Mouse (Mus musculus): Measurements from ENCODE around the gene Wdr1. TPM values are rescaled to one million over a fixed set of nuclear protein-coding genes. Genes with fewer than 3 reads are reported as not detected.
A peak's percentile ranks its signal among the peaks of the same experiment; 100 is the strongest.

The Wdr1 gene
- total and polyA plus RNA-seq, 2 experiments from 2014 or later, result 174 to 245 TPM

DNA sequence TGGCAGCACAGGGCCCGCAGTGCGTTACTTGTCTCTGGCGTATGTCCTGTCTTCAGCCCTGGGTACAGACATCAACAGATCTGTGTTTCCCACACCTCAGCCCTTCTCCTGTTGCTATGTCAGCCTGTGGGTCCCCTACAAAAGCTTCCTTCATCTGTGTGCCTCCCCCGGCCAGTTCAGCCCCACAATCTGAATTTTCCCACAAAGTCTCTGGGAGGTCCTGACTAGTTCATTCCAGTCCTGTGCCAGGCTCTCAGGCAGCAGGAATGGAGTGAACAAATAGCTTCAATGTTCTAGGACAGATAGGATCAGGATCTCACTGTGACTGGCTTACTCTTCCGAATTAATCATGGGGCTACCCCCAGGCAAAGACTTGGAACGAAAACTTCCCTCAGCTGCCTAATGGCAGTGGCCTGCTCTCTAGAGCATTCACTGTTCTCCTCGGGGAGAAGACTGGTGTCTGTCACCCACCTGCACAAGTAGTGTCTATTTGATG is 63.7 kb downstream of the Wdr1 start:
- TF ChIP-seq CTCF (IDR thresholded peaks at IDR 0.05; ENCODE audit: low read depth), result no peak
- Histone ChIP-seq H3K9me3 (ENCODE audit: low read length) (no peaks in the 10 kb centered on the region), H3K4me1 (ENCODE audit: insufficient read depth, low read length) (no peaks in the 10 kb centered on the region), H3K9ac (replicated peaks; ENCODE audit: low read length) (no peak overlapping the region), H3K4me2 (ENCODE audit: low read depth, low read length) (no peak overlapping the region), H3K27ac (peak overlapping the region; percentile 61; the same call in 1 of the 2 replicates), H3K27me3 (ENCODE audit: insufficient read depth, low read length) (no peaks in the 10 kb centered on the region), H3K4me3 (ENCODE audit: low read length) (no peak overlapping the region), H3K36me3 (ENCODE audit: insufficient read depth, low read length) (no peaks in the 10 kb centered on the region)
- DNase-seq (ENCODE audit: low spot score), result peak; percentile 65
- peak; percentile 94 for ATAC-seq
- WGBS, result 52% methylated on average over 7 of the region's 7 CpGs

DNA sequence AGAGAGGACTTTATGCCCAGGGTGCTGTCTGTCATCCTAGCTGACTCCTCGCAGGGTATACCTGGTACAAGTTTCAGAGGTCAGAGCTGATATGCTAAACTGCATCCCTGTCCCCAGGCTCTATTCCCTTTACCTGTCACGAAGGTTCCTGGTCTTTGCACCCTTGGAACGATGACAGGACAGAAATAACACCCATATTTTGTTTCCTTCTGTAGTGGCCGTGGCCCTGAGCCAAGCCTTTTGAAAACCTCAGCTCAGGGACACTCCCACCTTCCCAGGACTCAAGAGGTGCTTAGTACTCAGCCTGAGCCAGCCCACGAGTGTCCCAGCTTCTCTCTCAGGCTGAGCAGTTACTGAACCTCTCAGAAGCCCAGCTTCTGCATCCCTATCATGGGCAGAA is 64.5 kb downstream of the Wdr1 start:
- Histone ChIP-seq H3K9me3 (ENCODE audit: low read length) (no peaks in the 10 kb centered on the region), H3K9ac (replicated peaks; ENCODE audit: low read length) (no peak overlapping the region), H3K4me1 (ENCODE audit: insufficient read depth, low read length) (no peaks in the 10 kb centered on the region), H3K36me3 (ENCODE audit: insufficient read depth, low read length) (no peaks in the 10 kb centered on the region), H3K4me3 (ENCODE audit: low read length) (no peak overlapping the region), H3K27ac (peak overlapping the region; percentile 61), H3K4me2 (ENCODE audit: low read depth, low read length) (no peak overlapping the region), H3K27me3 (ENCODE audit: insufficient read depth, low read length) (no peaks in the 10 kb centered on the region)
- WGBS, result 72% methylated on average over 5 of the region's 5 CpGs
- DNase-seq (ENCODE audit: low spot score) (no peak), ATAC-seq (no peak)
- TF ChIP-seq CTCF (IDR thresholded peaks at IDR 0.05; ENCODE audit: low read depth), result no peak

DNA sequence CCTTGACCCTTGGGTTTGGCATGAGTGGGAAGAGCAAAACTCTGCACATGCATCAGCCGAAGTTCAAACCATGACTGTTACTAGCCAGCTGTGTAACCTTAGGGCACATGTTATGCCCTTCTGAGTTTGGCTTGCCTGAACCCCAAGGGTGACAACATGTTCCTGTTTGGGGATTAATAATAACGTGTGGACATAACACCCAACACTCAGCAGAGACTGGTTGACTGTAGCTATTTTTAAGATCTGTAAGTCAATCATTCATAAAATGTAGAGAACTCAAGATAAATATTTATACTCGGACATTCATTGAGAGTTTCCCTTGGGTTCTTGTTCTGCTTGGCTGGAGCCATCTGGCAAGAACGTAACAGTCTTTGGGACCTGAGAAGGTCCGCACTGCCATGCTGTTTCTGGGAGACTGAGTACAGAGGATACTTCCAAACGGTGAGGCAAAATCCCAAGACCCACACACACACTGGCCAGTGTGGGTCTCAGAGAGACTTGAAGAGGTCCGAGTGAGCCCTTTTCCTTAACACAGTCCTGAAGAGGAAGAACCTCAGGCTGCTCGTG is 66.4 kb downstream of the Wdr1 start:
- Histone ChIP-seq H3K27me3 (ENCODE audit: insufficient read depth, low read length) (no peaks in the 10 kb centered on the region), H3K4me2 (ENCODE audit: low read depth, low read length) (no peak overlapping the region), H3K9me3 (ENCODE audit: low read length) (no peaks in the 10 kb centered on the region), H3K4me1 (ENCODE audit: insufficient read depth, low read length) (no peaks in the 10 kb centered on the region), H3K9ac (replicated peaks; ENCODE audit: low read length) (no peak overlapping the region), H3K4me3 (ENCODE audit: low read length) (no peak overlapping the region), H3K36me3 (ENCODE audit: insufficient read depth, low read length) (no peaks in the 10 kb centered on the region), H3K27ac (no peak overlapping the region)
- 82% methylated on average over 8 of the region's 8 CpGs for WGBS
- no peak for TF ChIP-seq CTCF (IDR thresholded peaks at IDR 0.05; ENCODE audit: low read depth)
- ATAC-seq (no peak), DNase-seq (ENCODE audit: low spot score) (no peak)

DNA sequence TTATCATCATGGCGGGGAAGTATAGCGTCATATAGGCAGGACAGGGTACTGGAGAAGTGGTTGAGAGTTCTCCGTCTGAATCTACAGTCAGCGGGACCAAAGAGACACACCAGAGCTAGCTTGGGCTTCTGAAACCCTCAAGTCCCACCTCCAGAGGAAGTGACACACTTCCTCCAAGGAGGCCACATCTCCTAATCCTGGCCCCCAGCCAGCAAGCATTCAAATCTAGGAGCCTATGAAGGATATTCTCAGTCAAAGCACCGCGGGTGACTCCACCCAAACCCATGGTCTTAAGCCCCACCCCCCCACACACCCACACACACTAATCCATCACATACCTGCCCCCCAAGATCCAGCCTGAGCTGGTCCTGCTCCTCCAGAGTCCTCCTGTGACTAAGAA is 69.1 kb downstream of the Wdr1 start:
- H3K9ac ChIP-seq (replicated peaks; ENCODE audit: low read length), result no peak overlapping the region
- TF ChIP-seq CTCF (IDR thresholded peaks at IDR 0.05; ENCODE audit: low read depth), result no peak
- H3K27ac ChIP-seq, result no peak overlapping the region
- no peak overlapping the region for H3K4me3 ChIP-seq (ENCODE audit: low read length)
- H3K4me1 ChIP-seq (ENCODE audit: insufficient read depth, low read length), result no peaks in the 10 kb centered on the region
- ATAC-seq, result no peak
- 93% methylated on average over 6 of the region's 6 CpGs for WGBS
- H3K27me3 ChIP-seq (ENCODE audit: insufficient read depth, low read length), result no peaks in the 10 kb centered on the region
- no peaks in the 10 kb centered on the region for H3K36me3 ChIP-seq (ENCODE audit: insufficient read depth, low read length)
- no peaks in the 10 kb centered on the region for H3K9me3 ChIP-seq (ENCODE audit: low read length)
- H3K4me2 ChIP-seq (ENCODE audit: low read depth, low read length), result no peak overlapping the region
- no peak for DNase-seq (ENCODE audit: low spot score)

DNA sequence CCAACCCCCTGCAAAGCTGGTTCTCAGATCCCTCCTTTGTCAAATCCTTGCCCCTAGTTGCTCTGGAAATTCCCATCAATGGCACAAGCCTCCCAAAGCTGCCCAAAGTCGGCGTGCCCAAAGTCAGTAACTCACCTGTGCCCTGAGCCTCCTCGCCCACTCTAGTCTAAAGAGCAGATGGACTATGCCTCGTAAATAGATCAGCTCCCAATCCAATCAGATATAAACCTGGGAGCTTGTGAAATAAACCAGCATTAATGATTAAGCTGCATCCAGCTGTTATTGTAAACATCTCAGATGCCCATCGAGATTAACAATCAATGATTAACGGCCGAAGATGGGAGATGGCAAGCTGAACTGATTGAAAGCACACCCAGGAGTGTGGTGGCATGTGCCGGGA is 71.3 kb downstream of the Wdr1 start:
- Histone ChIP-seq H3K36me3 (ENCODE audit: insufficient read depth, low read length) (no peaks in the 10 kb centered on the region), H3K9ac (replicated peaks; ENCODE audit: low read length) (no peak overlapping the region), H3K27ac (no peak overlapping the region), H3K9me3 (ENCODE audit: low read length) (no peaks in the 10 kb centered on the region), H3K27me3 (ENCODE audit: insufficient read depth, low read length) (no peaks in the 10 kb centered on the region), H3K4me1 (ENCODE audit: insufficient read depth, low read length) (no peaks in the 10 kb centered on the region), H3K4me3 (ENCODE audit: low read length) (no peak overlapping the region), H3K4me2 (ENCODE audit: low read depth, low read length) (no peak overlapping the region)
- TF ChIP-seq CTCF (IDR thresholded peaks at IDR 0.05; ENCODE audit: low read depth), result no peak
- WGBS, result 83% methylated on average over 8 of the region's 8 CpGs
- DNase-seq (ENCODE audit: low spot score) (no peak), ATAC-seq (no peak)

DNA sequence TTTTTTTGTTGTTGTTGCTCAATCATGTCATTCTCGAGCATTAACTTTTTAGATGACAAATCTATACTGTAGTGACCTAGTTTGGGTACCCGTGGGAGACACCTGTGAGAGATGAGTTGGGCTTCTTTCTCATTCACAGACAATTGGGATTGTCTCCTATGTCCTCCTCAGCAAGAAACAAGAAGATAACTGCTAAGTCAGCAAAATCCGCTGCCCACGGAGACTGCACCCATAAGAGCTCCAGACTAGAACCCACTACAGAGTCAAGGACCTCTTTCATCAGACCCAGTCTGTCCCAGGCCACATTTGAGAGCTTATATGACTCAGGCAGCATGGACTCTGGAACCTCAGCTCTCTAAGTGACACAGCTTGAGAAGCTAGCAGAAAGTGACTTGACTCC is 73.3 kb downstream of the Wdr1 start:
- WGBS, result 92% methylated on average over 4 of the region's 4 CpGs
- no peaks in the 10 kb centered on the region for H3K27me3 ChIP-seq (ENCODE audit: insufficient read depth, low read length)
- no peak overlapping the region for H3K4me2 ChIP-seq (ENCODE audit: low read depth, low read length)
- H3K9ac ChIP-seq (replicated peaks; ENCODE audit: low read length), result no peak overlapping the region
- TF ChIP-seq CTCF (IDR thresholded peaks at IDR 0.05; ENCODE audit: low read depth), result no peak
- DNase-seq (ENCODE audit: low spot score) (no peak), ATAC-seq (no peak)
- H3K27ac ChIP-seq, result no peak overlapping the region
- no peaks in the 10 kb centered on the region for H3K4me1 ChIP-seq (ENCODE audit: insufficient read depth, low read length)
- no peak overlapping the region for H3K4me3 ChIP-seq (ENCODE audit: low read length)
- no peaks in the 10 kb centered on the region for H3K36me3 ChIP-seq (ENCODE audit: insufficient read depth, low read length)
- H3K9me3 ChIP-seq (ENCODE audit: low read length), result no peaks in the 10 kb centered on the region
